Mouse (Mus musculus): ENCODE data around the gene Epas1.

Gene Epas1

DNA sequence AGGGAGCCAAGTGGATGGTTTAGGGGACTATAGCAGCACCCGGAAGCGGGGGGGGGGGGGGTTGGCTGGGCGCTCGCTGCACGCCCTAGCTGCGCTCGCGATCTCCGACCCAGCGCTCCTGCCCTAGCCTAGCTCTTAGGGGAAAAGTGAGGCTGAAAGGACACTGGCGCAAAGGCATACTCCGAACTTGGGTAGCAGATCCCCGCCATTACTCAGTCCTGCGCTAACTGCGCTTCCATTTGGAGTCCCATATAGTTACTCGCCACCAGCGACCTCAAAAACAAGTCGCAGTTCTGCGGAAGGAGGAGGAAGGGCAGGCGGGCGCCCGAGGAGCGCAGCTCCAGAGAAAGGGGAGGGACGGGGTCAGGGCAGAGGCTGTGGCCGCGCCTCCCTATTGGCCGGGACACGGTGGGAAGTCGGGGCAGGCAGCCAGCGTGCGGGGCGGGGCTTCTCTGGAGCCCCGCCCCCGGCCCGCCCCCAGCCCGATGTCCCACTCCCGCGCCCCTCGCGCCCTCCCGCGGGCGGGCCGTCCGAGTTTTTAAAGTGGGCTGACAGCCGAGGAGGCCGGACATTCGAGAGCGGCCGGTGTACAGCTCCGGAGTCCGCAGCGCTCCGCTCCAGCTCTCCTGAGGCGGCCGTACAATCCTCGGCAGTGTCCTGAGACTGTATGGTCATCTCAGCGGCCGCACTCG lies at the start of gene Epas1:
Epas1 (plus strand) TSS at position 571 of the 692 bp plus-strand sequence.
- no peak for DNase-seq (ENCODE audit: low read depth, low spot score)

DNA sequence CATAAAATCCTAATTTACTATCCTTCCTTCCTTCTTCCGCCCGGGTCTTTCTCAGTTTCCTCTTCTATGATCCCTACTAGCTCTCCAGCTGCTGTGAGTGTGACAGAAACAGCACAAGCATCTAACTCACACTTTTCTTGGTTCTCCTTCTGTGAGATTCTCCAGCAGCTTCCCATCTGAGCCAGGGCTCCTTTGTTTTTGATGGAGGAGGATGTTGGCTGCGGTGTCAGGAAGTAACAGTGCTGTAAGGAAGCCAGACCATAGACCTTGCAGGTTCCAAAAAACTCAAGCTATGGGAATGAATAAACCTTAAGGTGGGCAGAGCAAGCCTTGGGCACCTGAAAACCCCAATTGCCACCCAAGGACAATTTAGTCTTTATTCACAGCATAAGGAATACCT lies 48.3 kb upstream of the Epas1 start:
- DNase-seq (ENCODE audit: low read depth, low spot score): no peak

DNA sequence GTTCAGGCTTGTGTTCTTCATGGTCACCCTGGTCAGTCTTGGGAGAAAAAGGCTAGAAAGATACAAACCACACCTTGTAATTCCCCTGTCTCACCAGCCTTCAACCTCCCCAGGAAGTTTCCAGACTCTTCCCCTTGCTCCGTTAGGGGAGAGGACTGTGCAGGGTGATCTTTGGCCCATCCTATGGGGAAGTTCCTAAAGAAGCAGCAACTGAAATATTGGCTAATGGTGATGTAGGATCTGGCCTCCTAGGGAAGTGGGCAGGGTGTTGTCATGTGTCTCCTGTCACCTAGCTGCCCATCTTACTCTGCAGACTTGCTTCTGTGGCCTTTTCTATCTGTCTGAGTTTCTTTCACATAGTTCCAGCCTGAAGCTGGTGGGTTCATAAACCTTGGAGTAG lies 47.0 kb upstream of the Epas1 start:
- DNase-seq (ENCODE audit: low read depth, low spot score): no peak

DNA sequence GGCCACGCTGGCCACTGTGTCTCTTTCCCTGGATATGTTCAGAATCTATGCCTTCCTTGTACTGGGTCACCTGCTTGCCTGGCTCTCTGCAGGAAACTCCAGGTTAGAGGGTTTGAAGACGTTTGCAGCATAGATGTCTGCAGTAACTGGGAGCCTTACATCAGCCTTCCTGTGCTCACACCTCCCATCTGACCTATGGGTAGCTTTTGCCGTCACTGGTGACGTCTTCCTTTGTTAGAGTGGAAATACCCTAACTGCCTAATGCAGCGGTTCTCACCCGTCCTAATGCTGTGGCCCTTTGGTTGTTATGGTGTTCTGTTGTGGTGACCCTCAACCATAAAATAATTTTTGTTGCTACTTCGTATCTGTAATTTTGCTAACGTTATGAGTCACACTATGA lies 43.7 kb upstream of the Epas1 start:
- no peak for DNase-seq (ENCODE audit: low read depth, low spot score)

DNA sequence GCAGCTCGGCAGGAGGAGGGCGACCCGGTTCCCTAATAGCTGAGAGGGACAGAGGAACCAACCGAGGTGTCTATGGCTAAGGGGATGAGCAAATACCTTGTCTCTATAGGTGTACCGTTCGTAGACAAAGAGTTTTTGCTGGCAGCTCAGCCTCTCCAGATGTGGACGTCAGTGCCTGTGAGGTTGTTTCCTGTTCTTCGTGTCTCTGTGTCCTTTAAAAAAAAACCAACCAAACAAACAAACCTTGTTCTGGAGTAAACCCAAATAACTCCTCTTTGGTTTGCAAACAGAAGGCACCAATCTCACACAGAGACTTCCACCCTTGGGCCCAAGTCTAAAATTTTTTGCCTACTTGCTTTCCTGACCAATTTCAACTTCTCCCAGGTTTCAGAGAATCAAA lies 43.1 kb upstream of the Epas1 start:
- no peak for DNase-seq (ENCODE audit: low read depth, low spot score)

DNA sequence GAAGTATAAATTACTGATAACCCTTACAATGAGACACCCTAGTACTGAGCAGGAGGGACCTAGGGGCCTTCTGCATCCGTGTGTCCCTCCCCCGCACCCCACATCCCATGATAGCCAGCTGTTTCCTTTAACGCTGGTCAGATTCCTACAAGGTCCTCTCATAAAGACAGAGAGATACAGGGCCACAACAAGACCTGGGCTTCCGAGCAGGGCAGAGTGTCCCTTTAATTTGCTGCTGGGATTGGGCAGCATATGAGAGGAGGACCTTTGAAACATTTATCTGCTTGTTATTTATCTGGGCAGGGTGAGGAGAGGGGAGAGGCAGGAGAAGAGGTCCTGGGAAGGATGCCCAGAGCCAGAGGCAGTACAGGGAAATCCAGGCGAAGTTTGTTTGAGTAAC lies 41.6 kb upstream of the Epas1 start:
- no peak for DNase-seq (ENCODE audit: low read depth, low spot score)

DNA sequence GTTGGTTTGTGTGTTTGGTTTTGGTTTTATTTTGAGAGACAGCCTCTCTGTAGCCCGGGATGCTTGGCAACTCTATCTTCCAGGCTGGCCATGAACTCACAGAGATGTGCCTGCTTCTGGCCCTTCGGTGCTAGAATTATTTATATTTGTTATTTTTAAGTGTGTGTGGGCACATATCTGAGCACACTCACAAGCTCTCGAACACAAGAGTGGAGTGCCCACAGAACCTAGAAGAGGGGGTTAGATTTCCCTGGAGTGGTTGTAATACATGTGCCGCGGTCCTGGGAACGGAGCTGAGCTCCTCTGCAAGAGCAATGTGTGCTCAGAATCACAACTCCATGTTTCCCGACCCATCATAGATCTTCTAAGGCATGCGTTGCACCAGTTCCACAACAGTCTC lies 40.9 kb upstream of the Epas1 start:
- no peak for DNase-seq (ENCODE audit: low read depth, low spot score)

DNA sequence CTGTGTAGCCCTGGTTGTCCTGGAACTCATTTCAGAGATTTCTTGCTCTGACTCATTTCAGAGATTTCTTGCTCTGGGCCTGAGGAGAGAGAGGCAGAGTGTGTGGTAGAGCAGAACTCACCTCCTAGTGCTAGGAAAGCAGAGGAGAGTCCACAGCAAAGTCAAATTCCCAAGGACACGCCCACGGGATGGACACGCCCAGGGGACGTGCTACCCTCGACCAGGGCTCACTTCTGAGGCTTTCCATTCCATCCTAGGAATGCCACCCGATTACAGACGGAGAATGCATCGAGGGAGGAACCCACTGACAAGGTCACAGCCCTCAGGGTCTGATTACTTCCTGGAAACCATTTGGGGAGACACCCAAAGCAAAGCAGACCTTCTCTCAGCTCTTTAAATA lies 39.9 kb upstream of the Epas1 start:
- DNase-seq (ENCODE audit: low read depth, low spot score): peak; percentile 78

DNA sequence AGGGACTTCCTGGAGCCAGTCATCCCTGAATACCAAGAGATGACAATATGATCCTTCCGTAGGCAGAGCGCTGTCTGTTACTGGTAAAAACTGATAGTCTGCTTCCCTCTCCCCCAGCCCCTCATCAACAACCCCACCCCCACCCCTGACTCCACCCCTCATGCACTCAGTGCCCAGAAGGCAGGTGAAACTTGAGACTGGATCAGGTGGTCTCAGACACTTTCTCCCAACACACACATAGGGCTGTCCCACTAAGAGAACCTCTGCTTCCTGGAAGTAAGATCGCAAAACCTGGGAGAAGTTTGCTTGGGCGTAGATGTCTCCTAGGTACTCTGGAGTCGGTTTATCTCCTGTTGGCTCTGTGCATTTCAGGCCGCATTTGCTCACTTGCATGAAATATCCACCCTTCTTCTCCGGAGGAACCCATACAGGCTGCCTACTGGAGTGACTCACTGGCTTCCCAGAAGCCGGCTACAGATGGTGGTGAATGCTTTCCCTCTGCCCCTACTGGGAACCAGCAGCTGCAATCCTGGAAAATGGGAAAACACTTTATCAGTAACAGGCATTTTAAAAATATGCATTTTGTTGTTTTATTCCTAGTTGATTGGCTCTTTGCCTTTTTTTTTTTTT lies 28.6 kb upstream of the Epas1 start:
- no peak for DNase-seq (ENCODE audit: low read depth, low spot score)

DNA sequence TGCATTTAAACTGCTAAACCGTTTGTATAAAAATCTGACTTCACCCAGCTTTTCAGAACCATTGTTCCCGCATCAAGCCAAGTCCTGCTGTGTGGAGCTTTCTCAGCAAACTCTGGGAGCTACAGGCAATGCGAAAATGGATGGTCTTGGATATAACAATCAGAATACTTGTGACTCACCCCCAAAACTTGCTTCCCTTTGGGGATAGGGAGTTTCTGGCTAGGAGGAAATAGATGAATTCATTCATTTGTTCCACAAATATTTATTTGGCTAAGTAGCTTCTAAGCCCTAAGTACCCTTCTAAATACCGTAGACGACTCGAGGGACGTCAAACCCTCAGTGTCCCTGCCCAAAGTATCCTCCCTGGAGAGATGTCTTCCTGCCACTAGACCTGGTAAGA lies 27.0 kb upstream of the Epas1 start:
- no peak for DNase-seq (ENCODE audit: low read depth, low spot score)

DNA sequence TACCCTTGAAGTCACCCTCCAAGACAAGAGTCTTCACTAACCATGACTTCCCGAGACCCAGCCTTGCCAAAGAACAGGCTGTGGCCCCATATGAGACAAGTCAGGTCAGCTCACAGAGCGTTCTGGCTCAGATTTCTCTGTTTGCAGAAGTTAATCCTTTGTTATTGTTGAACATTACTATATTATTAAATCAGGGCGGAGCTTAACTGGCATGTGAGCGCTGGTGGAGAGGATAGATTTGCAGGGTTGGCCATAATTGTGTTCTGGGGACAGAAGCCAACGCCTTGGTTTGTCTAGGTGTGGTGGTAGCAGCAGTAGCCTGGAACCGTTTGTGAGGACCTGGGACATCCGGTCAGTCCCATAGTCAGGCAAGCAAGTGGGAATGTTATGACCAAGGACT lies 26.5 kb upstream of the Epas1 start:
- DNase-seq (ENCODE audit: low read depth, low spot score): no peak

DNA sequence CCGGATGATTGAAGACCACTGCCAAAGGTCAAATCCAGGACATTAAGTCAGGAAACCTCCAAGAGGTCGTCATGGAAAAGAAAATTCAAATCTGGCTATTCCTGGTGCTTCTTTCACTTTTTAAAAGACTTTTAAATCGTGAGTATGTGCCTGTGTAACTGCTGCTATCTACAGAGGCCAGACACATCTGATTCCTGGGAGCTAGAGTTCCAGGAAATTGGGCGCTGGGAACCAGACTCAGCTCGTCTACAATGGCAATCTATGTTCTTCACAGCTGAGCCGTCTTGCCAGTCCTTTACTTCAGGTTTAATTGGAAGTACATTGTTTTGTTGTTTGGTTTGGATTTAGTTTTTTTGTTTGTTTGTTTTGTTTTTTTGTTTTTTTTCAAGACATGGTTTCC lies 22.2 kb upstream of the Epas1 start:
- no peak for DNase-seq (ENCODE audit: low read depth, low spot score)

DNA sequence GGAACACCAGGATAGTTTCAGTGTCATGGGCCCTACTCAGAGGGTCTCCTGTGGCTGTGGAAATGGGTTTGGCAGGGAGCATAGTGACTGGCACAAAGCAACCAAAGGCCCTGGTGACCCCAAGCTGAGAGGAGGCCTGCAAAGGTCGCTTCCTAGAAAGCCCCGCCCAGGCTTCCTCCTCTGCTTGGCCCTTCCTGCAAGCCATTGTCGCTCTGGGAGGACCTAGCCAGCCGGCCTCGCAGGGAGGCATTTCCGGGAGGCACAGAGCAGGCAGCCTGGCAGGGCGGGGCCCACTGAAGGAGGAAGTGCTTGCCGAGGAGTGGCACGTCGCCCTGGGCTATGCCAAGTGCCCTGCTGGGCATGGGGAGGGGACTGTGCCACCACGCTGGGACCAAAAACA lies 21.5 kb upstream of the Epas1 start:
- DNase-seq (ENCODE audit: low read depth, low spot score): no peak

DNA sequence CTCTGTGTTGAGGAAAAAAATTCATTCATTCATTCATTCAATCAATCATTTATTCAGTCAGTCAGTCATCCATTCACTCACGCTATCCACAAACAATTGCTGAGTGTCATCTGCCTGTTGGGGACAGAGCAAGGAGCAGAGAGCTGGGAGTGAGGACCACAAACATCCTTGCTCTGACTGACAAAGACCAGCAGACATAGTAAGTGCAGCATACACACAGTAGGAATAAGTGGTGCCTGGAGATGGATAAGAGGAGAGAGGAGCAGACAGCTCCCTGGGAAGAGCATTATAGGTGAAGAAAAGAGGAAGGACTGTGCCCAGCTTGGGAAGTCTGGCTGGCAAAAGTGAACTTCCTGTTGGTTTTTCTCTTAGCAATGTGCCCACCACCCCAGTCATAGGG lies 21.0 kb upstream of the Epas1 start:
- no peak for DNase-seq (ENCODE audit: low read depth, low spot score)

DNA sequence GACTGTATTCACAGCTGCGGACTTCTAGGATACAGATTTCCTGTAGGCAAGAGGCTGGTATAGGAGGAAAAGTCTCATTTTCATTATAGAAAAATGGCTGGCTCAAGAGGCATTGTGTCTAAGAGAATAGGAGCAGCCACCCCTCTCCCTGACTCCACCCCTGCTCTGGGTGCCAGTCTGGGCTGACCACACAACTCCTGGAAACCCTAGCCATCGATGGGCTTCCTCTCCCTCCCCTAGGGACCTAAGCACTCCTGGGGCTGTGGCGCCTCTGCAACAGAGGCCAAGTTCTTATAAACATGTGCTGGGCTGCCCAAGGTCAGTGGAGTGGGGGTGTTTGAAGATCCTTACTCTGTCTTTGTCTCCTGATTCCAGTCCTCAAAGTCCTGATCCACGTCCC lies 19.9 kb upstream of the Epas1 start:
- no peak for DNase-seq (ENCODE audit: low read depth, low spot score)

DNA sequence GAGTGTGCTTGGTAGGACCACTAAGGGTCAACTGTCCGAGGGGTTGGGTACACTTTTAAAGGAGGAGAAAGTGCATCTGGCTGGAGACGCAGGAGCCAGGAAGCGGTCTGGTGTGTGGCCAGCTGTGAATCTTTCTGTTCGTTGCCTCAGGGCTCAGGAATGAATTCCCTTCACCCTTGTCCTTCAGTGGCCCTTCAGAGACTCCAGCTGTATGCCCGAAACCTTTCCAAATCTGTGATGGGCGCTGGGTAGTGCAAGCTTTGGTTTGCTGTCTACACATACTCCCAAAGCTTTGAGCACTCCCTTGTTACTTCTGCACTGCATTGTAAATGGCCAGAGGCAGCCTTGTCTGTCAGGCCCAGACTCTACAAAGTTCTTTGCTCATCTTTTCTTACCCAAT lies 15.0 kb upstream of the Epas1 start:
- DNase-seq (ENCODE audit: low read depth, low spot score): no peak

DNA sequence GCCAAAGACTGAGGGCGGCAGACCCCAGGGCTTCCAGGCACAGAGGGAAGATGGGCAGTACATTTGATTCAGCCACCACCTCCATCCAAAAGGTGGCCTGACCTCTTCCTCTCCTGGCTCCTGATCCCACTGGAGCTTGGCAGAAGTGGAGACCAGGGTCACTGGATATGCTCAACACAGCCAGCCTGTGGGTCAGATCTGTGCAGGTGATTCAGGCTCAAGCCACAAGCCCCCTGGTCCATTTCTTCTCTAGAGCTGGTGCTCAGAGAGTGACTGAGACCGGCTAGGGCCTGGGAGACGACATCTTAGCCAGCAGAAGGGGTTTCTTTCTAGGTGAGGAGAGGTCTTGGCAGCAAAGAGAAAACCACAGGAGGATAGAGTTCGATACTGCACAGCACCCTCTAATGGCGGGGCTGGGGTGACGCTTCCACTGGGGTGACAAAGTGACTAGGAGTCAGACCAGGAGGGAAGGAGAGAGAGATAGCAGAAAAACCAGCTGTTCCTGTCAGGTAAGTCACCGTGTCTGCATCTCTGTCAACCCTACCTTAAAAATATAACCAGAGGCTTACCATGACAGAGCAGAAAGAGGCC lies 10.1 kb upstream of the Epas1 start:
- no peak for DNase-seq (ENCODE audit: low read depth, low spot score)

DNA sequence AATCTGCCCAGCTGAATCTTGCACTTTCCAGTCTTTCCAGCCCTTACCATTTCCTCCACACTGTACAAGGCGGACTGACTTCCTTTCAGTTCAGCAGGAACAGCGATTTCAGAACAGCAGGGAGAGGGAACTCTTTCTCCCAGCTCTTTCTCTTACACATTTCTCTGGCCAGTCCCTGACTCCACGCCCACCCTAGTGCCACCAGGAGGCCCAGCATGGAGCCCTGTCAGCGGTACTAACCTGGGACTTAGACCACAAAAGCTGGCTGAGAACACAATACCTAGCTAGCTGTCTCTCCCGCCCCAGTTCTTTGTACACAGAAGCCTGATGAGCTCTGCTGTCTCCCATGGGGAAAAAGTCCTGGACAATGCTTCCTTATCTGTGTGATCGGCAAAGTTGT lies 8.6 kb upstream of the Epas1 start:
- no peak for DNase-seq (ENCODE audit: low read depth, low spot score)

DNA sequence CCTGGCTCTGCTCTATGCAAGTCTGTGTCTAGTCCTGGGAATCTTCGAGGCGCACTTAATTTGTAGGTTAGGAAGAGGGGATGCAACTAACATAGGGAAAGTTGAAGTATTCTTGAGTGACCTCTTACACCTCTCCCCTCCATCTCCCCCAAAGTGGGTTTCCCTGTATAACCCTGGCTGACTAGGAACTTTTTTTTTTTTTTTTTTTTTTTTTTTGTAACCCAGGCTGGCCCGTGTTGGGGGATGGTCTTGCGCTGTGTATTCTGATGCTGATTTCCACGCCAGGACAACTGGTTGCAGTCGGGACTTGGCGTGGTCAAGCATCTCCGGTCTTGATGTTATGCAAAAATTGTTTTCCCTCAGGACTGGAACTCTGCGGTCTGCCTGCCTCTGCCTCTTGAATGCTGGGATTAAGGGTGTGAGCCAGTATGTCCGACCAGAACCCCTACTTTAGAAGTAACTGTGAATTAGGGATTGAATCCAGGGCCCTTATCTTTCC lies 2.1 kb upstream of the Epas1 start:
- no peak for DNase-seq (ENCODE audit: low read depth, low spot score)

DNA sequence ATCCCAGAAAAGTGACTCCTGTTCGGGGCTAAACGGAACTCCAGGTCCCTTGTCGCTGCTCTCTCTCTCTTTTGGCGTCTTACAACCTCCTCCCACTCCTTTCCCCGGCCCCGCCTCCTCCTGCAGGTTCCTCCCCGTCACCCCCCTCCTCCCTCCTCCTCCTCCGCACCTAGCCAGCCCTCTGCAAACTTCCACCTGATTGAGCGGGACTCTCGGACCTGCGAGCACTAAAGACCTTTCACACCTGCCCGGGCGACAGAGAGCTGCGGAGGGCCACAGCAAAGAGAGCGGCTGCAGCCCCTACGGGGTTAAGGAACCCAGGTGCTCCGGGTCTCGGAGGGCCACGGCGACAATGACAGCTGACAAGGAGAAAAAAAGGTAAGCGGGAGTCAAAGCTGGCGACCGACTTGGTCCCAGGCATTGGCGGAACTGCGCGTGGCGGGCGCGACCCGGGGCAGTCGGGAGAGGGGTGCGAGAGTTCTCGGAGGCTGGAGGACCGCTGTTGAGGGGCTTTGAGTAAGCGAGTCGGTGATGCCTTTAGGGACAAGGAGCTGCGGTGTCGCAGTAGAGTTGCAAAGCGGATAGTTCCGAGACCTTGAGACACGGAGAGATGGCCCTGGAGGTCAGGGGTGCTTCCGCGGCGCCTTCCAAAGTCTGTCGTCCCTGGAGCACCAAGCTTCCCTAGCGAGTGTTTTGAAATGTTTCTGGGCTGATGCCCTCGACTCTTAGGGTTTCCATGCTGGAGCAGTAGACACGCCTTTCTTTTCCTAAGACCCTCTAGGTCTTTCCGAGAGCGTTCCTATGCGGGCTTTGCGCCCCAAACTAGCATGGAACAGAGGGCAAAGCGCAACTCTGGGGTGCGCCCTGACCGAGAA lies 668 bp downstream of the Epas1 start:
- DNase-seq (ENCODE audit: low read depth, low spot score): peak; percentile 75

DNA sequence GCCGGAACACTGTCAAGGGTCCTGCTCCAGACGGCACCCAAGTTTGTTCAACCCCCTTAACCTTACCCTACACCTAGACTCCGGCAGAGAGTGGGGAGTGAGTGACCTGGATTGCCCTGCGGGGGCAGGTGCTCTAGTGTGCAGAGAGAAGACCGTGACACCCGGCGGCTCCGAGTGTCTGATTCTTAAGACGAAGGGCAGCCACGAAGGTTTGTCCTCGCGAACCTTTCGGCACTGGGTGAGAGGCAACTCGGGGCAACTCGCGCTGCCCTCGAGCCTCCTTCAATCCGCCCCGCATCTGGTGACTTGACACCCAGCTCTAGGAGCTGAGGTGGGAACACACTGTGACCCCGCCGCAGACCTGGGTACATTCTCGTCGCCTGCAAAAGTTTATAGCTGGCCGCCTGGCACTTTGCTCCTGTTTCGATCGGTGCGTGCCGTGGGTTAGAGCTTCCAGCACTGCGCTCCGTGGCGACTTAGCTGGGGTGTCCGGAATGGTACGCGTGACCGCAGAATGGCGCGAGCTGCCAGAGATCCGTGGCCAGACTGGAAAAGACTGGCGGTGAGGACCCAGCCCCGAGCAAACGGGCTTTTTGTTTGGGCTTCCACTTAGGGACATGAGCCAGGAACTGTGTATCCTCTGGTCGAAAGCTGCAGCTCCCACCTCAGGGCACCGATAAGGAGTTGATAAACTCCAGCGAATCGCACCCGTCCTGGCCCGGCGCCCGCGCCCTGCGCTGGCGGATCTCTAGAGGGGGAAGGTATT lies 1.5 kb downstream of the Epas1 start:
- DNase-seq (ENCODE audit: low read depth, low spot score): no peak
